Mouse (Mus musculus) small intestine, adult 10 weeks (tissue): ENCODE results near the gene 9330159F19Rik. TPM values are rescaled to one million over a fixed set of nuclear protein-coding genes. Genes with fewer than 3 reads are reported as not detected.

Source experiments
- polyA plus RNA-seq: library from polyadenylated mRNA; stranded (reverse); fragments of 350-450 nt; fragmentation: Illumina TruSeq; extraction: RNeasy Lipid Tissue Mini Kit (QIAGEN cat#74804); gene quantifications from one replicate; pipeline ENCODE4 v1.2.3, GENCODE M21; 2014; ENCODE audit warnings: low replicate concordance

The 9330159F19Rik gene
- polyA plus RNA-seq, result 1.2 TPM

GRCm38 (mm10) chr10:29211453-29211852 is at the start of gene 9330159F19Rik:
Gene 9330159F19Rik (plus strand): TSS chr10:29211606.

DNA sequence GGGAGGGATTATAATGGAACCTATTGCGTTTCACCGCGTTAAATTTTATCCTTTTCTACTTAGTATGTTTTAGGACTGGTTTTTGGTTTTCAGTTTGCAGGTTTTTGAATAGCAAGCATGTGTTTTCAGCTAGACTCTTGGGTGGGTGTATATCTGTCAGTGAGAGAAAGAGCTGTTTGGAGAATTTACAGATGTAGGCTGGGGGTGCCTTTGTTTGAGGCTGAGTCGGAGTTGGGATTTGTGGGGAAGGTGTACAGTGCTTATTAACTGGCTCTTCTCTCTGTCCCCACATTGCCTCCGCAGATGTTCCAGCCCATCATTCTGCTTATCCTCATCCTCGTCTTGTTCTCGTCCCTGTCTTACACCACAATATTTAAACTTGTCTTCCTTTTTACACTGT is 12.8 kb upstream of the 9330159F19Rik start, which contains the start of gene Gm49353:
TSS of gene Gm49353 (plus strand) at position 313 of the 400 bp plus-strand sequence.

Other genes starting within 250 kb of the 9330159F19Rik start
- gene 2310057J18Rik, start 225.3 kb upstream of the 9330159F19Rik start, polyA plus RNA-seq, result not detected
- gene Soga3, start 67.8 kb upstream of the 9330159F19Rik start, polyA plus RNA-seq, result 1.2 TPM
- not detected for gene Gm49353, start 12.7 kb upstream of the 9330159F19Rik start, polyA plus RNA-seq
- 99.0 TPM for gene Echdc1, start 101.6 kb downstream of the 9330159F19Rik start, polyA plus RNA-seq
- 72.7 TPM for gene Rnf146, start 150.8 kb downstream of the 9330159F19Rik start, polyA plus RNA-seq